Mouse (Mus musculus) ES-Bruce4 (cell line): ENCODE results near the gene 9230102O04Rik. TPM values are rescaled to one million over a fixed set of nuclear protein-coding genes. Genes with fewer than 3 reads are reported as not detected.

Source experiments
- H3K27ac ChIP-seq: 2 replicates; pipeline ENCODE4 v1.5.1; 2012; ENCODE audit warnings: low read length, inconsistent platforms; ENCODE audit not compliant: insufficient read depth
- H3K27me3 ChIP-seq: 2 replicates; pipeline ENCODE4 v1.6.1; 2012; ENCODE audit warnings: mild to moderate bottlenecking, low read length, inconsistent platforms; ENCODE audit not compliant: control insufficient read depth, poor library complexity, insufficient read depth, severe bottlenecking
- H3K36me3 ChIP-seq: 2 replicates; pipeline ENCODE4 v1.6.1; 2012; ENCODE audit warnings: inconsistent platforms, mild to moderate bottlenecking, low read length, moderate library complexity; ENCODE audit not compliant: control insufficient read depth, poor library complexity, insufficient read depth, severe bottlenecking
- H3K4me1 ChIP-seq: one replicate; pipeline ENCODE4 v1.8.1; 2011; ENCODE audit warnings: low read length; ENCODE audit not compliant: control insufficient read depth, insufficient read depth
- H3K4me3 ChIP-seq: 2 replicates; pipeline ENCODE4 v1.5.1; 2011; ENCODE audit warnings: low read depth, mild to moderate bottlenecking, low read length
- H3K9ac ChIP-seq: 2 replicates; pipeline ENCODE4 v1.6.1; 2012; ENCODE audit warnings: low read depth, mild to moderate bottlenecking, inconsistent platforms; ENCODE audit not compliant: poor library complexity, severe bottlenecking
- H3K9me3 ChIP-seq: replicated peaks from 2 replicates; pipeline ENCODE4 v1.6.1; 2012; ENCODE audit warnings: mild to moderate bottlenecking, low read length, inconsistent platforms; ENCODE audit not compliant: control insufficient read depth, poor library complexity, insufficient read depth, severe bottlenecking
- CTCF ChIP-seq: IDR thresholded peaks from one replicate; pipeline ENCODE4 v1.8.1; 2011; ENCODE audit warnings: low read depth, low read length
- EP300 ChIP-seq: IDR thresholded peaks from 2 replicates; pipeline ENCODE4 v1.6.1; 2011; ENCODE audit warnings: low read depth, low read length; ENCODE audit not compliant: insufficient read depth
- POLR2A ChIP-seq: IDR thresholded peaks from one replicate; pipeline ENCODE4 v1.8.1; 2011; ENCODE audit warnings: low read length; ENCODE audit not compliant: insufficient read depth
- polyA plus RNA-seq: library from polyadenylated mRNA; stranded (reverse); fragments of >200 nt; gene quantifications from 2 replicates; pipeline ENCODE4 v1.2.4, GENCODE M21; 2011; ENCODE audit warnings: low read depth; ENCODE audit not compliant: missing spikeins, insufficient read depth, insufficient read length

9230102O04Rik gene
- polyA plus RNA-seq, 1 experiment, result not detected

DNA sequence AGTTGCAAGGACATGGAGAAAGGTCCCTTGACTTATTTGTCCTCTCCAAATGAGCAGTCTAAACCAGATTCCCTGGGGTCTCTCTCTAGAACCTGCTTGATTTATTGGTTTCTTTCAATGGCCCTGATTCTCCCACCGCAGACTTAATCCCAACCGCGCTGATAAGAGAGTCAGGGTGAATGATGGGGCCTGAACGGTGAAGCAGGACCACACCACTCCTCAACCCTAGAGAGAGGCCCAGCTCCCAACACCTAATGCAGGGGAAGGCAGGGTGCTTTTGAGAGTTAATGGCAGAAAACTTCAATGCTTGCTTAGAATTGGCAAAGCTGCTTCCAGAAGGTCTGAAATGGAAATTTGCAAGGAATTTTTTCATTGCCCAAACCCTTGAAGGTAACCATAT, 14.1 kb downstream of the 9230102O04Rik start:
- no peak overlapping the region for H3K9ac ChIP-seq
- H3K4me1 ChIP-seq, result no peaks in the 10 kb centered on the region
- no peaks in the 10 kb centered on the region for H3K36me3 ChIP-seq
- no peak for TF ChIP-seq EP300
- no peak for TF ChIP-seq POLR2A
- no peak for TF ChIP-seq CTCF
- H3K27me3 ChIP-seq, result peaks cover 43% of the 10 kb centered on the region
- H3K9me3 ChIP-seq, result no peaks in the 10 kb centered on the region
- H3K4me3 ChIP-seq, result no peak overlapping the region
- no peak overlapping the region for H3K27ac ChIP-seq

DNA sequence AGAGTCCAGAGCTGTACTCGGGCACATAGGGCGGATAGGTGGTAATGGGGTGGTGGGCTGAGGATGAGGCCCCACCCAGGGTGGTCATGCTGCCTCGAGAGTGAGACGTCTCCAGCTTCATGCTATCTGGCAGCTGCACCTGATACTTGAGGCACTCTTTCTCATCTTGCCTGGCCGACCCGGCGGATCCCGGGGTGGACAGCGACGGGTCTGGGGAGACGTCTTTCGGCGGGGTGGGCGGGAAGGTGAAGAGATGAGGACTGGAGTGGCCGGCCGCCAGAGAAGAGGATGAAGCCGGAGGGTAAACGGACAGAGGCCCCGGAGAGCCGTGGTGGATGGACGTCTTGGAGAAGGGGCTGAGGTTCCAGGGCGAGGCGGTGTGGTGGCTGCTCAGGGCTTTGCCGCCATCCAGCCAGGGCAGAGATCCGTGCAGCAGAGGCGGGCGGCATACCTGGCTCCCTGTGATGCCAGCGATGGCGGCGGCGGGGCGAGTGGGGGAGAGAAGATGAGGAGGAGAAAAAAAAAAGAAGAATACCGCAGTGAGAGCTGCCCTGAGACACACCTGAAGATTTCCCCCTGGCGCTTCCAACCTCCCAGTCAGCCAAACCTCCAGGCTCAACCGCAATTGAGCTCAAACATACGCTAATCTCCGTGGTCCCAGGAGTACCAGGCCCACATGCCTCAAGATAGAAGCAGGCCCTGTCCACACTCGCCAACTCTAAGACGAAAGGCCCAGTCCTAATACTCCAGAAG, 14.7 kb downstream of the 9230102O04Rik start:
- Histone ChIP-seq H3K4me3 (peak overlapping the region; percentile 41), H3K9ac (no peak overlapping the region), H3K9me3 (no peaks in the 10 kb centered on the region), H3K4me1 (no peaks in the 10 kb centered on the region), H3K27me3 (peaks cover 41% of the 10 kb centered on the region), H3K27ac (no peak overlapping the region), H3K36me3 (no peaks in the 10 kb centered on the region)
- TF ChIP-seq CTCF (no peak), EP300 (no peak), POLR2A (no peak)

DNA sequence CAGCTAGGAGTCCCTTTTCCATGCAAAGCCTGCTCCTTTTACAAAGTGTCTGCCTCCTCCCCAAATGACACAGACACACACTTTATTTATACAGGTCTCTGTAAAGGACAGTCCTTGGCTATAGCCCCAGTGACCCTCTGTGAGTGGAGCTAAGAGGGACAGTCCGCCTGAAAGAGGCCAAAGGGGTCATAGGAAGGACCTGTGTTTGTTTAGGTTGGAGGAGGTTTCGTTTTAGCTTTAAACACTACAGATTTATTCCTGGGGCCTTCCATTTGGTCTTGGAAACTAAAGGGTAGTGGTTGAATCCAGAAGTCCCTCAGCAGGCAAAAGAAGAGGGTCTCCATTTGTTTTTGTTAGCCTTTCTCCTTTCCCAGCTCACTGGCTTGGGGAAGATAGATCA, 15.6 kb downstream of the 9230102O04Rik start:
- H3K27ac ChIP-seq, result no peak overlapping the region
- no peaks in the 10 kb centered on the region for H3K4me1 ChIP-seq
- no peak for TF ChIP-seq POLR2A
- TF ChIP-seq CTCF, result no peak
- no peak for TF ChIP-seq EP300
- H3K9me3 ChIP-seq, result no peaks in the 10 kb centered on the region
- no peak overlapping the region for H3K9ac ChIP-seq
- no peaks in the 10 kb centered on the region for H3K36me3 ChIP-seq
- peaks cover 41% of the 10 kb centered on the region for H3K27me3 ChIP-seq
- H3K4me3 ChIP-seq, result no peak overlapping the region

GRCm38 (mm10) chr2:9872682-9873081, 16.7 kb downstream of the 9230102O04Rik start:
- Histone ChIP-seq H3K27ac (no peak overlapping the region), H3K27me3 (peaks cover 36% of the 10 kb centered on the region), H3K9ac (peak overlapping the region; percentile 42; the same call in 1 of the 2 replicates)

DNA sequence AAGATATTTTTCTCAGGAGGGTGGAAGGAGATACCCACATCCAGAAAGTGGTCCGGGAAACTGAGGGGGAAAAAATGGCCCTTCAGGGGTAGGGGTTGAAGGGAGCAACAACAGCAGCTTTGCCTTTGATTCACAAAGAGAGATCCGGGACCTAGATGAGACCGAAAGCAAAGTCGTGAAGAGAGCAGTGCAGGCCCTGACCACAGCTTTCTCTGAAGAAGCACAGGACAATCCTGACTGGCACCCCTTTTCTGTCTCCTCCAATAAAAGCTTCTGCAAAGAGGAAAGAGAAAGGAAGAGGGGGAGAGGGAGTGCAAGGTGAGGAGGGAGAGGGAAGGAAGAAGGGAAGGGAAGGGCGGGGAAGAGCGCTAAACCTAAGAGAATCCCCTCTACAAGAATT, 17.5 kb downstream of the 9230102O04Rik start:
- no peak overlapping the region for H3K9ac ChIP-seq
- no peaks in the 10 kb centered on the region for H3K4me1 ChIP-seq
- H3K9me3 ChIP-seq, result no peaks in the 10 kb centered on the region
- H3K27me3 ChIP-seq, result peaks cover 35% of the 10 kb centered on the region
- TF ChIP-seq POLR2A (no peak), EP300 (no peak), CTCF (no peak)
- H3K27ac ChIP-seq, result no peak overlapping the region
- no peak overlapping the region for H3K4me3 ChIP-seq
- H3K36me3 ChIP-seq, result no peaks in the 10 kb centered on the region

More at GRCm38 (mm10) chr2:9872682-9873081, 16.7 kb downstream of the 9230102O04Rik start:
- TF ChIP-seq EP300, result no peak
- no peak for TF ChIP-seq POLR2A
- TF ChIP-seq CTCF, result no peak
- Histone ChIP-seq H3K9me3 (no peaks in the 10 kb centered on the region), H3K4me3 (peak overlapping the region; percentile 28; the same call in 1 of the 2 replicates), H3K36me3 (no peaks in the 10 kb centered on the region), H3K4me1 (no peaks in the 10 kb centered on the region)

DNA sequence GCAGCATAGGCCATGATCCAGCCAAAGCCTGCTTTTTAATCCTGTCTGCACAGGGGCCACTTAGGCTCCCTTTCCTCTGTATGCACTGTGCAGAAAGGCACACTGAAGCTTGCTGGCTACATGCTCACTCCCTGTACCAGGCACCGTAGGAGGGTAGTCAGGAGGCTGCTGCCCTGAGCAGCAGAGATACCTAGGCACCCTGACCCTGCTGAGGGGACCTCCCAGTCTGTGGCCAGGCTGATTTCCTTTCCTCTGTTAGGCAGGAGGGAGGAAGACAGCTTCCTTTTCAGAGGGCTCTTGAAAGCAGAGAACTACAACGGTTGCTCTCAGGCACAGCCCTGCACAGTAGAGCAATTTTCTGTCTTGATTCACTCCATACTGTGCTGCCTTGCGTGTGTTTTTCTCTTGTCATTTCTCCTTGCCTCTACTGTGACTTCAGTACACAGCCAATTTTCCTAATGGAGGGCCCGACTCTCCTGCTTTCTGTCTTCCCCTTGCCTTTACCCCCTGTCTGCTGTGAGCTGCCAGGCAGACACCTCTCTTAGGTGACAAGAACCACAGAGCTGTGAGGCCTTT, 18.1 kb downstream of the 9230102O04Rik start:
- TF ChIP-seq EP300, result no peak
- no peak for TF ChIP-seq POLR2A
- Histone ChIP-seq H3K4me1 (no peaks in the 10 kb centered on the region), H3K27me3 (peaks cover 29% of the 10 kb centered on the region), H3K4me3 (no peak overlapping the region), H3K36me3 (no peaks in the 10 kb centered on the region), H3K27ac (no peak overlapping the region), H3K9me3 (no peaks in the 10 kb centered on the region), H3K9ac (no peak overlapping the region)
